Mouse (Mus musculus) c-Kit-positive CD71-positive TER-119-negative erythroid progenitor cells, embryonic 14.5 days (primary cell): ENCODE measurements around the gene Banp.

Experiments
- DNase-seq: peaks from one replicate; pipeline ENCODE4 v3.0.0-alpha.2; 2013; ENCODE audit warnings: low read depth

The Banp gene

GRCm38 (mm10) chr8:122018046-122018831 is 68.7 kb downstream of the Banp start:
- no peak for DNase-seq

GRCm38 (mm10) chr8:122019162-122019561 is 69.6 kb downstream of the Banp start:
- DNase-seq: no peak

DNA sequence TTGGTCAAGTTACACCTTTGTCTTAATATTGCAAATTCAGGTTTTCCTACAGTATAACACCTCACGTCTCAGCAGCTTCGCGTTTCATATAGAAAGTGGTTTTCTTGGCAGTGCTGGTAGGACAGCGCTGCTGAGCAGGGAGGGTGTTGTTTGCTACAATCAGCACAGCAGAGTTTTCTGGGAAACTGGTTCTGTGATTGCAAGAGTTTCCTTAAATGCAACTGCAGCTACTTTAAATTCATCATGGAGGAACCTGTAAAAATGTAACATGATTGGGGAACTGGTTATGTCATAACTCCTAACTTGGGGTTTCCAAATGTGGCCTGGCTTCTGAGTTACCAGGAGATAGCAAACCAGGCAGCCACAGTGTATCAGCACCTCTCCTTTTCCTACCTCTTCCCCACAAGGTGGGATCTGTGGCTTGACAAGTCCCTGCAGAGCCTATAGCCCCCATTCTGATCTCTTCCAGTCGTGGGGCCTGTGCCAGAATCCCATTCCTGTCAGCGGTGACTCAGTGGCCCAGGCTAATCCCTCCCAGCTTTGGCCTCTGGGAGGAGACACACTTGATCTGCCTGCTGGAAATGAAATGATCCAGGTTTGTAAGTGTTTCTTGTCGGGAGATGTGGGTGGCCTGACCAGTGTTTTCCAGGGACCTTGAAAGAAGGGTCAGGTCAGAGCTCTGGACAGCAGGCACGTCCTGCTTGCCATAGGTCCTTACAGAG is 70.7 kb downstream of the Banp start:
- no peak for DNase-seq

DNA sequence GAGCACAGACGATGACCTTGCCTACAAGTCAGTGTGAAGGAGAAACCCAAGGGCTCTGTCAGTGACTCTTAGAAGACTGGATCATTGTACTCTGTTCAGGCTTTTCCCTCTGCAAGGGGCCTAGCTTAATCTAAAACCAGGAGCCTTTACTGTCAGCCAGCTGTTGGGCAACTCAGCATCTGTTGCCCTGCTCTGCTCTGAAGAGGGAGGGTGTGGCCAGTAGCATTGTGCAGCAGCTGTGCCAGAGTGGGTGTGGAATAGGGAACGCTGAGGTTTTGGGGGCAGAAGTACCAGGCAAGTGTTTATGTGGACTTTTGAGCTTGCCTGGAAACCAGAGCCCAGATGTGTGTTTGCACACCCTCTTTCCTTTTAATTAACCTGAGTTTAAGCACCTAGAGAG is 72.2 kb downstream of the Banp start:
- no peak for DNase-seq

GRCm38 (mm10) chr8:122022274-122022673 is 72.7 kb downstream of the Banp start:
- no peak for DNase-seq

GRCm38 (mm10) chr8:122022705-122023104 is 73.2 kb downstream of the Banp start:
- DNase-seq: no peak

DNA sequence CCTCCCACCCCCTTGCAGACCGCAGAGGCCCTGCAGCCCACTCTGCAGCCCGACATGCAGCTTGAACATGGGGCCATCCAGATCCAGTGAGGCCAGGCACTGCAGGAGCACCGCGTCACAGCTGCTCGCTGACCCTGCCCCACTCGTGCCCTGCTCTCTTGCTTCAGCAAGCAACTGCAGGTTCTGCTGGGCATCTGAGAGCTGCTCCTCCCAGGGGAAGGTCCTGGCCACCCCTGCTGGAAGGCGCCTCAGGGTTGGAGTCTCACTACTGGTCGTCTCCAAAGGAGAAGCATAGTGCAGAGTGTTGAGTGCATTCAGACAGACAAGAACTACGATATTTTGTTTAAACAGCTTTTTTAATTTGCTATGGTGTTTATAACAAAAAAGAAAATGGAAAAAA is 76.0 kb downstream of the Banp start:
- DNase-seq: no peak

DNA sequence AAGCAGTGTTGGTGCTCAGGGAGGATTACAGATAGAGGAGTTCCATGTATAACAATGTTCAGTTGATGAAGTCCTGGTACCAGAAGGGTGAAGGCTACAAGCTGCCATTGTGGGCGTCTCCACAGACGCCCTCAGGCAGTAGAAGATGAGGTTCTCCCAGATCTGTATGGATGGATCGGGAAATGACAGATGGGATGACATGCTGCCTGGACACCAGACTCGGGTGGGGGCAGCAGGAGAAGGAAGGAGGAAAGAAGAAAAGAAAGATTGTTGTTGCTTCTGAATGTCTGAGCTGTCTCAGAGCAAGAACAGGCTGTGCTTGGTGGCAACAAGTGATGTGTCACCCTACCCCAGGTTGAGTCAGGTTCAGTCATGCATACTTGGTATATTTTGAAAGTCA is 78.6 kb downstream of the Banp start:
- DNase-seq: no peak

DNA sequence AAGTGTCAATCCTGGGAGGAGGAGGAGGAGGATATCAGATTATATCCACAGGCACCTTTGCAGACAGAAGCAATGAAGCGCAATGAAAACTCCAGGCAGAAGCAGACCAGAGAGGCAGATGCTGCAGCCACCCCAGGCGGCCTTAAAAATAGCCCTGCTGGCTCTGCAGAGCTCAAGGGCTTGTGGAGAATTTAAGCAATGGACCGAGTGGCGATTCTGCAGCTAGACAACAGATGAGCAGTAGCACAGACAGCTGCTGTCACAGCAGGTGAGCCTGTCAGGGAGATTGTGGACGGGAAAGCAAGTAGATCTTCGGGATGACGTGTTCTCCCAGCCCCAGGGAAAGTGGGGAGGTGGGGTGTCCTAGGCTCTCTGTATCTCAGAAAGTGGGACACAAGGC is 81.4 kb downstream of the Banp start:
- no peak for DNase-seq

- DNase-seq: no peak
Measured at GRCm38 (mm10) chr8:122032741-122033140, 83.2 kb downstream of the Banp start.

DNA sequence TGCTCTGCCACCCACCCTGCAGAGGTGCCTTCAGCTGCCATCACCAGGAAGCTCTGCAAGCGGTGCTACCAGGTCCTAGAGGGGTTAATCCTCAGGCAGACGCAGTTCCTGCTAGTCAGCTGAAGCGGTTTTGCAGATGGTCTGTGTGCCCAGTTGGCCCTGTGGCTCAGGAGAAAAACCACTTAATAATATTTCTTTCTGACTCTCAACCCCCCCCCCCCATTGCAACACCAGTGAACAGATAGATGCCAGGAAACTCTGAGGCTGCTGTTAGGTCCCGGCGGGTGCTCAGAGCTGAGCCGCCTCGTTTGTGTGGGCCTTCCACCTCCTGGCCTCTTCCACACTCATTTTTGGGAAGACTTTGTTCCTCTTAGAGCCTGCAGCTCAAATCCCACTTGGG is 86.0 kb downstream of the Banp start:
- DNase-seq: no peak

GRCm38 (mm10) chr8:122036325-122036724 is 86.8 kb downstream of the Banp start:
- DNase-seq: no peak

DNA sequence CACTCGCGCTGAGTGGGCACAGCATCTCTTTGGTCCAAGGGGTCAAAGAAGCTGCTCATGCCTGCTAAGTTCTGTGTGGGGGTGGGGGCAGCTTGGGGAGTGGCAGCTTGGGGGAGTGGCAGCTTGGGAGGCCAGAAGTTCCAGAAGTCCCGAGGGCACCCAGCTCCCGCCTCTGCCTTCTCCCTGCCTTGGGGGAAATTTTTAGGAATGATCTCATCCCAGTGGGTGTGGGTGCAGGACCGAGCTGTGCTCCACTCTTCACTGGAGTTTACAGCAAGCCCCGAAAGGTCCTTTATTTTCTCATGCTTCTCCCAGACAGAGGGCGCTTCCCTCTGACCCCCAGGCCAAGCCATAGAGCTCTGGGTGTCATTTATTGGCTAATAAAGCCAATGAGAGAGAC is 87.7 kb downstream of the Banp start:
- DNase-seq: no peak

- DNase-seq: no peak
Measured at GRCm38 (mm10) chr8:122038076-122038475, 88.5 kb downstream of the Banp start.

GRCm38 (mm10) chr8:122039452-122039851 is 89.9 kb downstream of the Banp start:
- no peak for DNase-seq

GRCm38 (mm10) chr8:122047206-122047870 is 97.8 kb downstream of the Banp start:
- DNase-seq: no peak

DNA sequence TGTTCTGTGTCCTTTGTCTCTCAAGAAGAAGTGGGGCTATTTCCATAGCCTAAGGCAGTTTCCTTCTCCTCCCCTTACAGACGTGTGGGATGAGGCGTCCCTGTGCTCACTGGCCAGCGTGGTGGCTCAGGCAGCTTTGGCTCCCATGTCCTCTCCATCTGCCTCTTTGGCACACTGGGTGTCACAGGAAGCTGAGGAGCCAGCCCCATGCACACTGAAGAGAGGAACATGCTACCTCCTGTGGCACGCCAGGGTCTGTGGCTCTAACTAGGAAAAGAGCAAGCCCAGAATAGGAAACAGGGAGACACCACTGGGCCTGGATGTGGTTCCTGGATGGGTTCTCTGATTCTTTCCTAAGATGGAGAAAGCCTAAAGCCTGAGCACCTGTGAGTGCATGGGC is 99.7 kb downstream of the Banp start:
- DNase-seq: no peak

- DNase-seq: no peak
Measured at GRCm38 (mm10) chr8:122049923-122050322, 100.4 kb downstream of the Banp start.

GRCm38 (mm10) chr8:122050620-122051019 is 101.1 kb downstream of the Banp start:
- DNase-seq: no peak

DNA sequence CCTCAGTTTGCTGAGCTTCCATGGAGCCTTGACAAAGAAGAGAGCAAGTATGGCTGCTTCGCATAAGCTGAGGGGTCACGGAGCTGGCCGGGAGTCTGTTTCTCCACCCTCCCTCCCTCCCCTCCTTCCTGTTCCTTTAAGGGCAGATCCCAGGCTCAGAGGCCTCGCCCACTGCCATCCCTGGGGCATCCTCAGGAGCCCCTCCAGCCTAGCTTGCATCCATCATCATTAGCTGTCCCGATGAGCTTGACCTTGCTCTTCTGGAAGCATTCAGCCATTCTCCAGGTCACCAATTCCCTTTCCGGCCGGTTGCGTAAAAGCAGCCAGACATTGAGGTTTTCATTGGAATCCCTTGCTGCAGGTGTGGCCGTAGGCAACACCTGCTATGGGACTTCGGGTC is 105.8 kb downstream of the Banp start:
- DNase-seq: no peak

DNA sequence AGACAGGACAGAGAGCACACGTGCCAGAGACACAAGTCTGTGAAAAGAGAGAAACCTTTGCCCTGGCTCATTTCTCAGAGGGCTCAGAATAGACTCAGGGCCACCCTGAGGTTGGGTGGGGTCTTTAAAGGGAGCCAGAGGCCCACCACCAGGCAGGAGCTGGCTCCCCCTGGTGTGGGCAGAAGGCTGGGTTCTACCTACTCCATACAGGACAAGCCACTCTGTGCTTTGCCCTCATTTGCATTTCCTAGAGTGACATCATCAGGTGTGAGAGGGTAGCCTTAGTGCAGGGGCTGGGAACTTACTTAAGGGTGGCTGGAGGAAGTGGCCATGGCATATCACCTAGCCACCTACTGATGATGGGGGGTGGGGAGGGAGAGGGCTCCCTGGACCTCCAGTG is 106.6 kb downstream of the Banp start:
- DNase-seq: no peak

DNA sequence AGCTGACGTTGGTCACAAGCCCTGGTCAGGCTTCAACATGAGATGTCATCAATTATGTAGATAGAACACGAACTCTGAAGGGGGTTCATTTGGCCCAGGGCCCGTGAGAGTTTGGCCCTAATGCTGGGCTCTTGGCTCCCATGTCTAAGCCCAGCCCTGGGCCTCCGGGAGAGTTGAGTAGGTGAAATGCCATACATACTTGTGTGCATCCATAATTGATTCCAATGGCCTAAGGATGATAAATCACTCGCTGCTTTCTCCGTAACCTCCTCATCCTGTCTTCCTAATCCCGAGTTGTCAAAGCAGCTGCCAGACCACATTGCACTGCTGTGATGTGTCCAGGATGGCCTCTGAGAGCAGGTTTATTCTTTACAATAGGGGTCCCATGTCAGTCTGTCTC is 107.3 kb downstream of the Banp start:
- no peak for DNase-seq

DNA sequence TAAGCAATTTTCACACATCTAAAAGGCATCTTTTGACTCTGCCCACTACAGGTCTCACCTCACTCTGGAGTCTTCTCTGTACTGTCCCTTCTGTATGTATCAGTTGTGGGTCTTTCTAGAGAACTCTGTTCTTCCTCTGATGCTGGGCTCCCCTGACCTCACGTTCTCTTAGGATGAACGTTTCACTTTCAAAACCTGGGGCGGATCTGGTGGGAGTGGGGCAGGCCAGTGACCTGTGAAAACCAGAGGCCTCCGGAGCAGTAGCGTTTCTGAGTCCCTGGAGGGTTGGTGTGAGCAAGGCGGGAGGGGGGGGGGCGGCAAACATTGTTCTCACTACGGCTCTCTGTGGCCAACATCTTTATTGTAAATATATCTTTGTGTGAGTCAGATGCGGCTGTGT is 109.0 kb downstream of the Banp start:
- no peak for DNase-seq
